Mouse (Mus musculus) heart, postnatal 0 days (tissue): ENCODE measurements at regions not wholly inside any gene's neighbourhood (a gene's known extent, or its start where the extent isn't known, plus 50 kb on each side); places are given as distances from the start of the nearest gene placed in this dataset.

Experiments used
- CTCF ChIP-seq: IDR thresholded peaks from 2 replicates; pipeline ENCODE4 v1.5.1; 2016; ENCODE audit warnings: antibody characterized with exemption, control low read depth, low read depth
- EP300 ChIP-seq: IDR thresholded peaks from 2 replicates; pipeline ENCODE4 v1.6.1; 2016; ENCODE audit warnings: antibody characterized with exemption, low read depth

GRCm38 (mm10) chr1:193894072-193894471 is 524.0 kb upstream of the Camk1g start:
- TF ChIP-seq CTCF (no peak), EP300 (no peak)
